Mouse (Mus musculus) thymus, adult 2 months (tissue): ENCODE measurements at regions not wholly inside any gene's neighbourhood (a gene's known extent, or its start where the extent isn't known, plus 50 kb on each side); places are given as distances from the start of the nearest gene placed in this dataset.

Experiments
- CTCF ChIP-seq: fragments of 200-500 bp; IDR thresholded peaks from 2 replicates; pipeline ENCODE4 v1.5.1; 2012; ENCODE audit warnings: mild to moderate bottlenecking, control low read depth, low read length, moderate library complexity, borderline replicate concordance; ENCODE audit not compliant: control insufficient read depth, poor library complexity, insufficient read depth; ENCODE audit errors: extremely low read depth
- POLR2A ChIP-seq: fragments of 200-500 bp; IDR thresholded peaks from 2 replicates; pipeline ENCODE4 v1.6.1; 2012; ENCODE audit warnings: mild to moderate bottlenecking, low read length, control low read depth, moderate library complexity; ENCODE audit not compliant: control insufficient read depth, poor library complexity, insufficient read depth; ENCODE audit errors: extremely low read depth

DNA sequence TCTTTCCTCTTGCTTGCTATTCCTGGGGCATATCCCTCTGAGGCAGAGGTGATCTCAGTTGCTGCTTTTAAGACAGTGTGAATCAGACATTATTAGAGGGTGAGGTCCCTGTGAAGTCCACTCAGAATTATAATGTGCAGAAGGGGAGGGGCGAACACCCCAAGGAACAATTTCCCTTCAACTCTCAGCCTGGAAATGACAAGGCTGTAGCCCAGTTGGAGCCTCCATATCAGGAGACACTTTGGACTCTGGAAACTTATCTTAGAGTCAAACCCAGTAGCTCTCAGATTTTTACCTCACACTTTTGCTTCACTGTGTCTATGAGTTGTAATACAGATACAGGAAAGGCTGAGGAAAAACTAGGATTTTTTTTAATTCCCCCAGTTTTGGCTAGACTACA is 385.9 kb downstream of the Fat4 start:
- TF ChIP-seq CTCF: no peak
- no peak for TF ChIP-seq POLR2A
